Mouse (Mus musculus): ENCODE data around the gene Mpped2.

GRCm38 (mm10) chr2:106844766-106845678 lies 152.0 kb downstream of the Mpped2 start:
- TF ChIP-seq HCFC1 (IDR thresholded peaks at IDR 0.05; ENCODE audit: borderline replicate concordance, insufficient read depth, low read length) (no peak), ZC3H11A (IDR thresholded peaks at IDR 0.05; ENCODE audit: borderline replicate concordance, low read depth, low read length) (no peak), CHD2 (IDR thresholded peaks at IDR 0.05; ENCODE audit: low read depth, low read length) (no peak), ZNF384 (IDR thresholded peaks at IDR 0.05; ENCODE audit: low read depth, low read length) (no peak)

All from ES-E14 (cell line).